Mouse (Mus musculus): ENCODE results near the gene Maml3.

- TF ChIP-seq CTCF (IDR thresholded peaks at IDR 0.05; ENCODE audit: low read depth, low read length) (no peak), POLR2A (IDR thresholded peaks at IDR 0.05; ENCODE audit: borderline replicate concordance, low read depth, low read length) (no peak)
These were observed 87.3 kb downstream of the Maml3 start for GRCm38 (mm10) chr3:52017439-52018102.
